Mouse (Mus musculus) 3134 (cell line): ENCODE data around the gene Mtg2.

Experiments used
- DNase-seq: peaks from one replicate; pipeline ENCODE4 v3.0.0-alpha.2; 2011; ENCODE audit warnings: low spot score; ENCODE audit not compliant: insufficient read length; ENCODE audit errors: extremely low read depth

The Mtg2 gene

DNA sequence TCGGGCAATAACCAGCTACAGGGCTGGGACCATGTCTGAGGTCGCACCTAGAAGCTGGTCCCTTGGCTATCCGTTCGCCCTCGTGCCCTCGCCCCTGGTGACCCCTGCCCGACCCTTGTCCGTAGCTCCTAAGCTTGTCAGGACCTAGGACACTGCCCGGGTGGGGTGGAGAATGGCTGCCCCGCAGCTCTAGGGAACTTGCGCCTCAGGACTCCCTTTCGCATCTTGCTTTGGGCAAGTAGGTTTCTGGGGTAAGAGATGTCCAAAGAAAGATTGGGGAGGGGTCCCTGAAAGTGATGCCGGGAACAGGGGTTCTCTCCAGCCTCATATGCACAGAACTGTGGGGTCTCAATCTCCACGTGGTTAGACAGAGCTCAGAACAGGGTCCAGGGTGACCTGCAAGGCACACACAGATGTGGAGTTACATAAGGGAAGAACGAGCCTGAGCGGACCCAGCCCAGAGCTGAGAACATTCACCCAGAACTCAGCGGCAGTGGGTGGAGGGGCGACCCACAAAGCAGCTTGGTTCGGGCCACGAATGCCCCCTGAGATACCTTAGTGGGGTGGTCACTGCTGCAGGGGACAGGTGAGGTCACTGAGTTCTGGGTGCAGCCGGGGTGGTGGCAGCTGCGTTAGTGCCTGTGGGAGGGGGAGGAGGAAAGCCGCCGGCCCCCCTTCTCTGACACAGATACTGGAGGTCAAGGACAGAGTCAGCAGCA lies 34.4 kb downstream of the Mtg2 start:
- DNase-seq: no peak

DNA sequence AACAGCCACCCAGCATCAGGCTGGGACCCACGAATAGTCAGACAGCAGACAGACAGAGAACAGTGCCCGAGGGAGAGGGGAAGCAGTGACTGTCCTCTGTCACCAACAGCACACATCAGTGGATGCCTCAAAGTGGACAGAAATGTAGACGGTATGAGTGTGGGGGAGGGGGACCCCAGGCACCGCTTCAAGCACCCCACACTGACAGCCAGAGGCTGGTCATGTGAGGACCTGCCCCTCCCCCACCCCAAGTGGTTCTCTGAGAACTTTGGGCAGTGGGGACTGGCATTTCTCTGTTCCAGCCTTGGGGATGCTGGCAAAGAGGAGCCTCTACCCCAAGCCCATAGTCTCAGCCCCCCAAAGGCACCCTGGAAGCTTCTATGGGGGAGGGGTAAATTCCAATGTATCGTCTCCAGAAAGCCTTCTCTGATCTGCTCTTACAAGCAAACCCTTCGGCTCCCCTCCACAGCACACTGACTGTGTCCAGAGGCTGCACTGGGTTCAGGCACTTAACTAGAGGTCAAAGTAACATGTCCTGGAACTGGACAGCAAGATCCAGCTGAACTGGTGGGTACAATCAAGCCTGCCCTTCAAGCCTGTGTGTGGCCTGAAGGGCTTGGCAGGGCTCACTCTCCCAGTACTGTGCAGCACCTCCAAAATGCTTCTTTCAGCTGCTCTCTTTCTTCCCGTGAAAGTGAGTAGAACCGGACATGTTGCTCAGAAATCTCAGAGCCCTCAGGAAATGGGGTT lies 35.2 kb downstream of the Mtg2 start:
- DNase-seq: no peak

DNA sequence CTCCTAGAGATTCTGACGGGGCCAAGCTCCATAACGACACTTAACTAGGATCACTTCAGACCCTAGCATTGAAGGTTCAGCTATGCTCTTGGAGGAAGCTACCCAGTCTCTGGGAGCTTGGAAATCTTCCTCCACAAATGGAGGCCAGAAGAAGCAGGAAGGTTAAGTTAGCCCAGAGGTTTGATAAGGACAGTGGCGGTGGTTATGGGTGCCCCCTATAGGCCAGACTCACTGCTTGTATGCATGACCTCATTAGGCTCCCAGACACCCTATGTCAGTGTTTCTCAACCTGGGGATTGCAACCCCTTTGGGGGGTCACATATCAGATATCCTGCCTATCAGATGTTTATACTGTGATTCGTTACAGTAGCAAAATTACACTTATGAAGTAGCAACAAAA lies 36.7 kb downstream of the Mtg2 start:
- no peak for DNase-seq

DNA sequence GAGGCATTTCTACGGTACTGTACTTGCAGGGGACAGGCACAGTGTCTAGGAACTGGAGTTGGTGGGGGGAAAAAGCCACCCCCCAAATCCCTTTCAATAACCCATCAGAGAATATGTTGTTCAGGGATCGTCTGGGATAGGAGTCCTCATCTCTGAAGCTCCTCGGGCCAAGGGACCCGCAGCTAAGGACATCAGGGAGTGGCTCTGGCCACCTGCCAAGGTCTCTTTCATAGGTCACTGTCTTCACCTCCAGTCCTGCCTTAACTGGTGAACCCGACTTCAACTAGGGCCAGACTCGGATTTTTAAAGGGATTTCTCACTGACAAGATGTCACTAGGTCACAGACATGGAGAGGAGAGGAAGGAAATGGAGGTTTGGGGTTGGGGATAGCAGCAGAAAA lies 37.9 kb downstream of the Mtg2 start:
- DNase-seq: no peak

DNA sequence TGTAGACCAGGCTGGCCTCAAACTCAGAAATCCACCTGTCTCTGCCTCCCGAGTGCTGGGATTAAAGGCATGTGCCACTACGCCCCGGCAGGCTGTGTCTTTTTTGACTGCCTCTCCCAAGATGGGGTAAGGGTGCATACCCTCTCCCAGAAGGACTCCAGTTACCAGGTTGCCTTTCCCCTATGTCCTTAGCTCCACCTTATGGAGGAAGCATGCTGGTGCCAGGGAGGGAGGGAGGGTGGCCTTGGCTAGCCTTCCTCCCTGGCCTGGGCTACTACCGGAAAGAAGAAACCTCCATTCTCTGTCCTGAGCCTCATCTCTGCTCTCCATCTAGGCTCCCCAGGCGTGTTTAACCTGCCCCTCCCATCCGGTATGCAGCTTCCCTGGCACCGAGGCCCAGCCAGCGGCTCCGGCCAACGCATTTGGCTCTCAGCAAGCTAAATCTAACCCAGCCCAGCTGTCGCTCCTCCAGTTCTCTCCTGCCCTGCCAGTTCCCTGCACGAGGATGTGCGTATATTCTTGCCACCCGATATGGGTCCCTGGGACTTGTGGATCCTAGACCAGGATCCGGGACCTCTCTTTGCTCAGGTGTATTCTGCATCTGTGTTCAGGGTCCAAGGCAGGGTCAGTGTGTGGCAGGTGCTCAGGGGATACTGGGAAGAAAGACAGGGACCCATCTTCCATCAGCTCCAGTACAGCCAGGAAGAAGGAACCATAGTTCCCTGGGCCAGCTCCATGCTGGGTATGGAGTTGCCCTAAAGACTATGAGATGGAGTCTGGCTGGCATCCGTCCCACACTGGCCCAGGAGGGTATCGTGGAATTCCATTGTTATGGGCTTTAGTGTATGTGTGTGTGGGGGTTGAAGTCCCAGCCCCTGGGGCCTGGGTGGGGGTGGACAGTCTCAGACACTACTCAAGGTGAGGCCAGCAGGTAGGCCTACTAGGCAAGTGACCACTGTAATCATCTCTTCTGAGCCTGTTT lies 43.8 kb downstream of the Mtg2 start:
- DNase-seq: peak; percentile 86

DNA sequence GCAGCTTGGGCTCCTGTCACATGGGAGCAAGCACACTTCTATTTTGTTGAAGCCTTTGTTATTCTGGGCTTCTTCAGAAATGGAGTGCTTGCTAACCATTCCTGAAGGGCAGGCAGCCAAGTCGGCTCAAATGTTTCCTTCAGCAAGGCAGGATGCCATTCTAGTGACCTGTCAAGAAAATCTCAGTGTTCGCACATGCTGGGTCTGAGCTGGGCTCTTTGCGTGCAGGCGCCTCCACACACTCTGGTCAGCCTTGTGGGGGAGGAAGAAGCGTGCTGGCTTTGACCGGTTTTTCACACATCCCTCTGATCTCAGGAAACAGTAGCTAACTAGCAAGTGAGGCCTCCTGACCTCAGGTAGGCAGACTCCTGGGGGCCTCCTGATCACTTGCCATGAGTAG lies 44.9 kb downstream of the Mtg2 start:
- peak; percentile 75 for DNase-seq

DNA sequence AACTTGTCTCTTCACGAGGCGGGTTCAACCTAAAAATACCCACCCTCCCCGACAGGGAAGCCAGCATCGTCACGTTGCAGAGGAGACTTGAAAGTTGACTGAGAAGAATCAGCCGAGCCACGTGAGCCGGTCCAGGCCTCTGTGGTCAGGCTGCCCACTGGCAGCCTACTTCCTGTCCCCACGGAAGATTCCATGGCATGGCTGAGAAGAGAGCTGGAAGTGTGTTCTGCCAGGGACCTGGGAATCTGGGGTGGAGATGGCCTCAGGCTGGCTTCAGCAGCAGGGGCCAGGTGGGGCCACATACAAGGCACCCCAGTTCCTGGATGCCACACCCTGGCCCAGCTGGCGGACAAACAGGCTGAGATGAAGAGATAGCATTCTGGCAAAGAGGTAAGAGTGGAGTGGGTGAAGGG lies 45.7 kb downstream of the Mtg2 start:
- peak; percentile 79 for DNase-seq

DNA sequence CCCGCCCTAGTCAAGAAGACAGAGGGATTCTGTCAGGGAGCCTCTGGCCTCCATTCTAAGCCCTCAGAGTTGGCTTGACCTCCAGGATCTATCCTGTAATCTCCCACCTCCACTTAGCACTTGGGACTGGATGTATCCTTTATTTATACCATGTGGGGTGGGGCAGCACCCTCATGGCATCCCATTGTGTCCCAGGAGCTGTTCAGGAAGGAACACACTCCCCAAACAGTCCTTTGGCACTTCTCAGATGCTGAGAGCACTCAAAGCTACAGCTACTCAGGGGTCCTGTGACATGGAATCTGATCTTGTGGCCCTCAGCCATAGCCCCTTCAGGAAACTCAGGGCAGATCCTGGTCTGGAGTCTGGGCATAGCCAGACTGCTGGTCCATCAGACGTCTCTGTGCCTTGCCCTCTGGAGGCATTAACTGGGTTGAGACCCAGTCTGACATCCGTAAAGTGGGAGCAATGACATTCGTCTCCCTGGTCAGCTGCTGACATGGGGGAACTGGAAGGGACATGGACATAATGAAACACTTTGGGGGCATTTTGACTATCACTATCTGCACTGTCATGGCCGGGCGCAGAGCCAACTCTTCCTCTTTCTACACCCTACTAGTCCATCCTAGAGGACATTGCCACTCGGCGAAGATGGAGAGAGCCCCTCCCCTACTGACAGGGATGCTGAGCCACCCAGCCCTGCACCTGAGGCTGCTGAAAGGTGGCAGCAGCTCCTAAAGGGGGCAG lies 46.5 kb downstream of the Mtg2 start:
- no peak for DNase-seq

DNA sequence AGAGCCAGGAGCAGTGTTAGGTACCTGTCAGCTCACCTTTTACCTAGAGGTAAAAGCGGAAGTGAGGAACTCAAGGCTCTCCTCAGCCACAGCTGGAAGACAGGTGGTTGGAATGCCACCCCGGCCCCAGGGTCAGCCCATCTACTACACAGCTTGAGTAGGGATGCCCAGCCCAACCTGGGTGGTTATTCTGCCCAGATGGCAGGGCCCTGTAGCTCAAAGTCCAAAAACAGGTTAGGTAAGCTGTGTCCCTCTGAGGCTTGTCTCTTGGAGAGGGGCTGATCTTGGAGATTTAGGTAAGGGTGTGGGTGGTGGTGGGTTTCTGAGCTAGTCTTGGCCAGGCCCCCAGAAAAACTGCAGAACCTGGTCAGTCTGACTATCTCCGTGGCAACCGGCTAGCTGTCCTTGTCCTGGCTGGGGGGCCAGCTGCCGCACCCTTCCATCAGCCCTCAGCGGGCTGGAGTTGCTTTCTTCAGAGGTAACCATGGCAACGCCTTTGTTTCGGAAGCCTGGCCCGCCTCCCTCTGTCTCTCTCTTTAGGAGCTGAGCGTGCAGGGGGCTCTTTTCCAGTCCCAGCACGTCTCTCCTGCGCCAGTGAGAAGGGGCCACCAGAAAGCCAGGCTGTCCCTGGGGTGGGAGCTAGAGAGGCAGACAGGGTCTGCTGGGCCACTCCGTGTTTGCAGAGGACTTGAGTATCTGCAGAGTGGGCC lies 47.3 kb downstream of the Mtg2 start:
- DNase-seq: no peak

DNA sequence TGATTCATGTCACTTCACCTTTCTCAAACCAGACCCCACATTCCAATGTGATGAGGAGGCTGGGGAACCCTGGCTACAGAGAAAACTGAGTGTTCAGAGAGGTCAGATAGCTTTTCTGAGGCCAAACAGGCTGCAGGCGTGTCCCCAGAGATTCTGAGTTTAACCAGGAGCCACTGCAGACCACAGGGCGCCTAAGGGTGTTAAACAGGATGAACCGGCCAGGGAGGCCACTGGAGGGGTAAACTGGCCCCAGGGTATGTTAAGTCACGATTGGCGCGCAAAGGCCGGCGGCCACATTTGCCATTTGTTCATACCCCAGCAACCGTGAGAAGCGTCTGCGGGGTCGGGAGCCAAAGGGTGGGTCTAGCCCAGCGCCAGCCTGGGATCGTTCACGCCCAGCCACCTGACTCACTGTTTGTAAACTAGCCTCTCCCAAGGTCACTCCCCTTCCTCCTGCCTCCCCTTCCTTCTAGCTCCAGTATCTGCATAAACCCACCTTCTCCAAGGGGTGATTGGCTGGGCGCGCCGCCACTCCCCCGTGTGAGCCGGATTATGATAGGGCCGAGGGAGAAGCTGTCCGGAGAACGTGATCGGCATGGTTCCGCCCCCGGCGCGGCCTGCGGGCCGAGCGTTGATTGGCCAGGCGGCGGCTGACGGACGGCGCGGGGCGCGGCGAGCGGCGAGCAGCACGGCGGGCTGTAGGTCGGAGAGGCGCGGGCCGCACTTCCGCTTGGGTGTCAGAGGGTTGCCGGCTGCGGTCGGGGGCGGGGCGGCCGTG lies 48.5 kb downstream of the Mtg2 start, which contains the start of gene Osbpl2:
TSS of gene Osbpl2 (plus strand) at position 646 of the 778 bp plus-strand sequence.
- peak; percentile 100 for DNase-seq

DNA sequence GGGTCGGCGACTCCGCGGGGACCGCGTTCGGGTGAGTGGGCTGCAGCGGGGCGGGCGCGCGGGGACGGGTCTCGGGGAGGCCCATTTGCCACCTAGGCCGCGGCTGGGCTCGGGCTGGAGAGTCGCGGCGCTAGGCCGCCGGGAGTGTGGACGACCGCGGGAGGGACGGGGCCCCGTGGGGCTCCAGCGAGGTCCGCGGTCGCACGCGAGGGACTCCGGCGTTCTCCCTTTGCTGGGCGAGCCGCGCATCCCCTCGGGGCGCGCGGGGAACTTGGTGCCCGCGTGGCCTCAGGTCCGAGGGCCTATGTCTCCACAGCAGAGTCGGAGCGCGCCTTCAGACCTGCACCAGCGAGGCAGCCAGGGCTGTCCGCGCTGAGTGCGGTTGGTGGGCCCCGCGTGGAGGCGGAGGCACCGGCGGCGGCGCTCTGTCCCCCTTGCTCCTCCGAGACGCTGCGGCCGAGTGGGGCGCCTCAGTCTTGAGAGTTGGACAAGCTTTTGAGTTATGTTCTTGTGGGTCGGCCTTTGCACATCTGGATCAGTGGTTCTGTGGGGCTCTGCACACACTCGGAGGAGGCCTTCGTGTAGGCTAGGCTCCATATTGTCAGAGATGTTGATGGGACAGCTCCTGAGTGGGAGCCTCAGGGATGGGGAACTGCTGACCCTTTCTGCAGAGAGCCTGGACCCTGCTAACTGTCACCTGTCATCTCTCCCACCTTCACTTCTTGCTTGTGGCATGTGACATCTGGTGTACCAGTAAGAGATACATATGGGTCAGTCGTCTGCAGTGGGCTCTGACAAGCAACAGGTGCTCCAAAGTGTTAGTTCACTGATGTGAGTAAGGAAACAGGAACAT lies 49.3 kb downstream of the Mtg2 start:
- no peak for DNase-seq

DNA sequence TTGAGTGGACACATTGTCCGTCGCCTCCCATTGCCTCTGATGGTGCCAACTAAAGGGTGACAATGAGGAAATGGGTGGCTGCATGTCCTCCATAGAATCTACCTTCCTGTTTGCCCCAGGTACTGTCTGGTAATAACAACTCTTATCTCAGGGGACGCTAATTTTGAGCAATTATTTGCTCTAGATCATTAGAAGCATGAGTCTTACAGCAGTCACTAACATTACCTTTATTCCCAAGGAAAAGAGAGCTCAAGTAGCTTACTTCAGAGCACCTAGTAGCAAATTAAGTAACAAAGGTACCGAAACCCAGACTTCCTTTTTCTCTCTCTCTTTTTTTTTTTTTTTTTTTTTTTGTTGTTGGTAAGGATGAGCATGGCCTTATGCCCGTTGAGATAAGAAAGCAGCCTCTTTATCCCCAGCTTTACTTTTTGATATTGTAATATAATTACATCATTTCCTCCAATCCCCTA lies 49.9 kb downstream of the Mtg2 start:
- DNase-seq: no peak

DNA sequence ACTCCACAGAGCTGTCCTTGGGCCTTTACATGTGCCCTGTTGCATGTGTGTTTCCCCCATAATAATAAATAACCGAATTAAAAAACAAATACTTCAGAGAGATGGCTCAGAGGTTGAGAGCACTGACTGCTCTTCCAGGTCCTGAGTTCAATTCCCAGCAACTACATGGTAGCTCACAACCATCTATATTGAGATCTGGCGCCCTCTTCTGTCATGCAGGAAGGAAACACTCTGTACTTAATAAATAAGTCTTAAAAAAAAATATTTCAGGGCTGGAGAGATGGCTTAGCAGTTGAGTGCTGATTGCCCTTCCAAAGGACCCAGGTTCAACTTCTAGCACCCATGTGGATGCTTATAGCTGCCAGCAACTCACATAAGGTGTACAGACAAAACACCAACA lies 53.8 kb downstream of the Mtg2 start:
- DNase-seq: no peak

DNA sequence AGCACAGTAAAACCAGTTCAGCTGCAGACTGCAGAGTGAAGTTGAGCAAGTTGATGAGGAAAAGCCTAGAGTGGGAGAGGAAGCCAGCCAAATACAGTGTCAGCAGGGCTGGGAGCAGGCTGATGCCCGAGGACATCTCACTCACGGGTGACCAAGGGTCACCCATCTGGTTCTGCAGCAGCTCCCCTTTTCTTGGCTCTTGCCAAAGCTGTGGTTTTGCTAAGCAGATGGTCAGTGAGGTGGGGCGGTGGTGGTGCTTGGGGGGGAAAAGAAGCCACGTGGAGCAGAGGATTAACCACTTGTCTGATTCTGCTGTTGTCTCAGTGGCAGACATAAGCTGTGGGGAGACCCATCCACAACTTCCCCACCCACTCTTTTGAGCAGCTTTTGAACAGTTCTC lies 55.8 kb downstream of the Mtg2 start:
- DNase-seq: peak; percentile 68

DNA sequence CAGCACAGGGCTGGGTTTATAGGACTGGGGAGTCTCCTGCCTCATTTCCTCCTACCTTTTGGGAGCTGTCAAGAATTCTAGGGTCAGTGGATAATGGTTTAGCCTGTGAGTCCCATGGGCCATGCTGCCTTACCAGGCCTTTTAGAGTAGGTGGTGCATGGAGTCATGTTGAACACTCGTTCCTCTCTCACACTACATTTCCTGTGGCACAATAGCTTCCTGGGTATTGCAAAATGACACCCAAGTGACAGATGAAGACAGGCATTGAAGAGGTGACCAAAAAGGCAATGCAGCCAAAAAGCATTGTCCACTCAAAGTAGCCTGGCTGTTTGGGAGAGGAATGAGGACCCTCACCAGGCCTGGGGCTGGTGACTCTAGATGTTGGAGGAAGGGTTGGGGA lies 57.3 kb downstream of the Mtg2 start:
- no peak for DNase-seq

DNA sequence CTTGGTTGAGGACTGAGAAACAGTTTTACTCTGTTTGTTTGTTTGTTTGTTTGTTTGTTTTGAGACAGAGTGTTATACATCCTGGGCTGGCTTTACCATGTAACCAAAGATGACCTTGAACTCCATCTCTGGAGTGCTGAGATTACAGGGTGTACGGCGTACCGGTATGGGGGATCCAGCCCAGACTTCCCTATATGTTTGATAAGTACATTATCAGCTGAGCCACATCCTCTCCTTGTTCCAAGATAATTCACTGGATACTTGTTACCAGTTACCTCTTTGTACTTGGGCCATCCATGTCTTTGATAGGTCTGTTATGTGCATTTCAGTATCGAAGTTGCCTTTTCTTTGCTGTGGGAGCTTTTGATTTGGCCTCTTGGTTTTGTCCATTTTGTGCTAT lies 62.8 kb downstream of the Mtg2 start:
- DNase-seq: no peak

DNA sequence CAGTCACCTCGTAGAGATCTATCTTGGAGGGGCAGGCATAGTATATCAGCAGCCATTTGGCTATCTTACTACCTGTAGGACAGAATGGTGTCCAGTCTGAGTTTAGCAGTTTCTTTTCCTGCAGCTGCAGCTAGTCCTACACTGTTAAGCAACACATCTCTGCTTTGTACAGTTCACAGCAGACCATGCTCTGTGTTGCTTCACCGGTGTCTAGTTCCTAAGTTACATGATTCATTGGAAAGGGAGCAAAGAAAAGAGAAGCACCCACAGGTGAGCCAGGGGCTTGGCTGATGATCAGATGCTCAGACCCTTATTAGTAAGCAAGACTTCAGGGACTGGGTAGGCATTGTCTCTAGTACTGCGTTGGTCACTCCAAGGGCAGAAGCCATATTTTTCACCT lies 63.5 kb downstream of the Mtg2 start:
- DNase-seq: no peak

DNA sequence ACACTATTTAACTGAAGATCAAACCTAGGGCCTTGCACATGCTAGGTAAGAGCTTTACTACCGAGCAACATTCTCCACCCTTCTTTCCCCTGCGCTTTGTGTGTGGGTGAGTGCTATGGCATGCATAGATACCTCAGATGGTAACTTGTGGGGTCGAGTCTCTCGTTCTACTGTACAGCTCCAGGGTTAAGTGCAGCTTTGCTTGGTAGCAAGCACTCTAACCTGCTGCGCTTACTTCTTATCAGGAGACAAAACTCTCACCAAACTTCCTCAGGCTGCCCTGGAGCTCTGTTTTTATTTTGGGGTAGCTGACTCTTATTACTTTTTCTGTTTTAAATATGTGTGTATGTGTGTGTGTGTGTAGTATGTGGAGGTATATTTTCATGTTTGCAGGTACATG lies 65.0 kb downstream of the Mtg2 start:
- no peak for DNase-seq
